Mouse (Mus musculus) thymus, postnatal 10 days (tissue): ENCODE results near the gene Tbc1d23.
"Not testable (repeated sequence)": the region's sequence is repeated elsewhere in the genome, so short reads cannot be mapped to it uniquely, and the experiment has no call there.

Experiments
- DNase-seq, 2 experiments: peaks; one replicate each; pipeline ENCODE4 v3.0.0; 2021; ENCODE audit warnings: low spot score in 2 of 2

Tbc1d23 gene

GRCm38 (mm10) chr16:57231089-57231936, at the start of gene Tbc1d23:
Gene Tbc1d23 (minus strand): TSS chr16:57231504.
- peak; percentile 92 to 95 for DNase-seq

- DNase-seq: no peak
Measured at GRCm38 (mm10) chr16:57280221-57281217, 49.2 kb upstream of the Tbc1d23 start.

DNA sequence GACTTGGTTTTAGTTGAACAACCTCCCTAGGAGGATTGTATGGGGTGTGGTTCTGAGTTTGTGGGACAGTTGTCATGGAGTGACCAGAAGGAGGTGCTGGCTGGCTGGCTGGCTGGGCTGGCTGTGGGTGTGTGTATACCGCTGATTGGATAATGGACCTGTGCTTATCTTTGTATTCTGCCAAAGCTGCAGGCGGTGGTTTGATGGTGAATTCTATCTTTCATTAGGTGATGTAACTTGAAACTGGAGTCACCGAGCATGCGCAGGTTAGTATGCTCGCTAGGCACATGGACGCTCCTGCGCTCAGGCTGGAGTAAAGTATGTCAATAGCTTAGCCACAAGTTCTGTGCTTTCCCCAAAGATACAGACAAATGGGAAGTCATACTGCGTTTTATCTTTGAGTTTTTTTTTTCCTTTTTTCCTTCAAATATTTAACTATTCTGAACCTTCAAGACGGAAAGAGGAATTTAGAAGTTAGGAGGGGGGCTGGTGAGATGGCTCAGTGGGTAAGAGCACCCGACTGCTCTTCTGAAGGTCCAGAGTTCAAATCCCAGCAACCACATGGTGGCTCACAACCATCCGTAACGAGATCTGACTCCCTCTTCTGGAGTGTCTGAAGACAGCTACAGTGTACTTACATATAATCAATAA, 47.8 kb upstream of the Tbc1d23 start:
- no peak for DNase-seq

- no peak for DNase-seq
Measured at GRCm38 (mm10) chr16:57269751-57270150, 38.4 kb upstream of the Tbc1d23 start.

GRCm38 (mm10) chr16:57268058-57268841, 36.9 kb upstream of the Tbc1d23 start:
- no peak for DNase-seq

GRCm38 (mm10) chr16:57267068-57267467, 35.8 kb upstream of the Tbc1d23 start:
- no peak for DNase-seq

GRCm38 (mm10) chr16:57260152-57260551, 28.8 kb upstream of the Tbc1d23 start:
- no peak for DNase-seq

DNA sequence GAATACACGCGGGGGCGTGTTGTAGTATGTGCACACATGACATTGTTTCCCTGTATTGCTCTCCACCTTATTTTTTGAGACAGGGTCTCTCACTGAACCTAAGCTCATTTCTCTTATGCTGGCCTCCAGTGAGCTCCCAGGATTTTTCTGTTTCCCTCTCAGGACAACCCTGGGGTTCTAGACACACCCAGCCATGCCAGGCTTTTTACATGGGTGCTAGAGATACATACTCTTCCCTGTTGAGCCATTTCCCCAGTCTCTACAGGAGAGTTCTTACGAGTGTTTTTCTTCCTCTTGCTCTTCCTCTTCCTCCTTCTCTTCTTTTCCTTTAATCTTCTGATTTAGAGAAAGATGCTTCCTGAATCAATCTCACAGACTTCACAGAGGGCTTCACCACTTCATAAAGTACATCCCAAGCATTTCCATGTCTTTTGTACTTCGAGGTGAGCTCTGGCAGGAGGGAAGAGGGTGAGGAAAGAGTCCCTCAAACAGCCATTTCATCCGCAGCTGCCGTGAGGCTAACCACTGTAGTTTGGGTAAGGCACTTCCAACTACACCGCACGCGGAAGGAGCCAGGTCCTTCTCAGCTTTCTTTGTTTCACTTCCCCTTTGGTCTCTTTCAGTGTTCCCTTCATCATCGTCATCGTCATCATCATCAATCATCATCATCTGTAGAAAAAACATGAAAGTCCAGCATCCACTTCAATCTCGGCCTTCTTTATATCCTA, 28.2 kb upstream of the Tbc1d23 start:
- DNase-seq: no peak

DNA sequence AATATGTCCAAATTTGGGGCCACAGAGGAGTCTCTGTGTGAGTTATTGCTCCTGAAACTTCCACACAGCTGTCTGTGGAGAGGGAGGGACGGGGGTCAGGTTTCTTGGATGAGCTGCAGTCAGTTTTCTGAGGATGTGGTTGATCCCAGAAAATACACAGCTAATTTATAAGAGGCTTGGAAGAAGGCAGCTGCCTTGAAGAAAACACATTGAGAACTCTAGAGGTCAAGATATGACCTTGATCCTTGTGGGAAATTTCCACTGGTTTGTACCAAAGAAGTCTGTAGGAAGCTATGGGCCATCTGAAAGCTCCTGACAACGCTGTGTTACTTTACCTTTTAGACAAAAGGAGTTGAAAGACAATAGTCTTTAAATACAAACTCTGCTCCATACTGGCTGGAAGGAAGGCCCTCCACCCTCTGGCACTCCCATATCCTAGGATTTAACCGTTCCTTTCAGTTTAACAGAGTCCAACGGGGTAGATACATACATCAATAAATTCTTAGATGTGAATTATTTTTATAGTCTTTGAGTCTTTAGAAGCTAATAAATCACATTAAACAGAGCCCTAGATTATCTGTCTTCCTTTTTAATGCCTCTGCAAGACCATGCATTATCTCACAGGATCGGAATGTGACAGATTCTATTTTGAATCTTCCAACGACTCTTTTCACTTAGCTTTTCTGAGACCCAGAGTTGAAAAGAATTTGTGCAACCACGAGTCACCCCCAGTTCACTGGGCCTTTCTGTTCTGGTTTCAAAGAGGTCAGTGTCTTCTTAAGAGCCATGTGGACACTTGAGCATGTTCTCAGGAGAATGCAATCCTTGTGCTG, 20.5 kb upstream of the Tbc1d23 start:
- DNase-seq: no peak

DNA sequence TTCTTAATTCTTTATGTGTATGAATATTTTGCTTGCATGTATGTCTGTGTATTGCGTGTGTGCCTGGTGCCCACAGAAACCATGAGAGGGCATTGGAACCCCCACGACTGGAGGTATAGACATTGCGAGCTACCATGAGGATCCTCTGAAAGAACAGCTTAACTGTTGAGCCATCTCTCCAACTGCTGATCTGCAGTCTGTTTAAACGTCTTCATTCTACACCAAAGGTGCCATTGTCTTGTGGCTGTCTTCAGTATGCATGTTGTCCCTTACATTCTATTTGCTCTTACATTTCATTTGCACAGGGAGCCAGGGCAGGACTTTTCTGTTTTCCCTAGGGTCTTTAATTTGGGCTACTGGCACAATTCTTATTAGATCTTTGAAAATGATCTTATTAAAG, 19.7 kb upstream of the Tbc1d23 start:
- DNase-seq: no peak

- DNase-seq: no peak
Measured at GRCm38 (mm10) chr16:57247464-57247863, 16.2 kb upstream of the Tbc1d23 start.

- no peak for DNase-seq
Measured at GRCm38 (mm10) chr16:57246596-57246995, 15.3 kb upstream of the Tbc1d23 start.

DNA sequence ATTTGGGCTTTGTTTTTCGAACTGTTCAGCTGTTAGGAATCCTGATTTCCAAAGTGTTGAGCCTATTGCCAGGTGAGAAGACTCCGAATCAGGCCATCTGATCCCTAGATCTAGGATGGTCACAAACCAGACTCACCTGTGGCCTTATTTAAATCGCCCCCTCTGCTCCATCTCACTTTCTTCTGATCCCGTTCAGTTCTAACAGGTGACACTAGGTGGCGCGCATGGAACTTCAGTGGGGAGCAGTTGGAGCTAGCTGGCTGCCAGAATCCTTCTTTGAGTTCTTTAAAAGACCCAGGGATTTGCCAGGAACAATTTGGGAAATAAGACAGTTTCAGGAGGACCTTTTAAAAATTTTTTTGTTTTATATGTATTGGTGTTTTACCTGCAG, 12.5 kb upstream of the Tbc1d23 start:
- DNase-seq: peak; percentile 51 to 79

- DNase-seq: peak; percentile 7 to 20
Measured at GRCm38 (mm10) chr16:57243205-57243857, 12.0 kb upstream of the Tbc1d23 start.

GRCm38 (mm10) chr16:57242857-57243204, 11.5 kb upstream of the Tbc1d23 start:
- DNase-seq: no peak

DNA sequence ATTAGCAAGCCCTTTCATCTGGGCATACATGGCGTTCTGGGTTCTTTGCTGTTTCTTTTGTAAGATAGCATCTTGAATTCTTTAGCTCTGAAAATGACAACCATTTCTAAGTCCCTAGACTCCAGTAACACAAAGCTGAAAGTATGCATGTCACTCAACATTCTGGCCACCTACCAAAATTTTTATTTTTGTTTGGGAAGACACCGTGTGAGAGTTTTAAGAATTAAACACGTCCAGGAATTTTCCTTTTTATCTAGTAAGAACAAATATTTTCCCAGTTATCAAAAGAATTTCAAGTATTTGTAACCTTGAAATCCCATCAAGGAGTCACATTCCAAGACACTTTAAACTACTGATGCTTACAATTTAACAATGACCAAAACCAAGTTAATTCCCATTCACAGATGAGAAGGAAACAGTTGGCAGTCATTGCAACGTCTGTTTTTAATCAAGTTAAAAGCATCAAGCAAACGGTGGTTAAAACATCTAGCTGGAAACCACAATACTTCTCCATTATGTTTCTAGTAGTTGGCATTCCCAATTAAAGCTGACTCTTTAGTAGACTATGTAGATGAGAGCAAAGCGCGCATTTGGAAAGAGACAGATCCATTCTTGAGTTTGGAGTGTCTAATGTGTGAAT, 4.7 kb upstream of the Tbc1d23 start:
- no peak for DNase-seq

GRCm38 (mm10) chr16:57231937-57232310, 620 bp upstream of the Tbc1d23 start:
- not testable (repeated sequence) for DNase-seq

DNA sequence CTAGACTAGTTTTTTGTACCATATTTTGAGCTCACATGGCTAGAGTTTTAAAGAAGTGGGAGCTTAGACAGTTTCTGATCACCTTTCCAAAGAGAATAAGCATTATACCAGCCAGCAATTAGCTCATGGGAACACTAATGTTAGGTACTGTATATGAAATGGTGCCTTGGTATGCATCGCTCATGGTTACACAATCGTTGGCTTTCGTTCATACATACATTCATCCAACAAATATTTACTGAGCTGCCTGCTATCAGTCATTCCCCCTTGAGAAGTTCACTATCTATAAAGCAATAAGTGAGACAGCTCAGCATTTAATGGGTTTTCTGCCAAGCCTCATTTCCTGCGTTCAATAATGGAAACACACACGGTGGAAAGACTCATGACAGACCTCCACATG, 4.9 kb downstream of the Tbc1d23 start:
- no peak for DNase-seq

- DNase-seq: no peak
Measured at GRCm38 (mm10) chr16:57220361-57220760, 10.9 kb downstream of the Tbc1d23 start.
